Mouse (Mus musculus) hindbrain, embryonic 14.5 days (tissue): ENCODE data around the gene Aida. TPM values are rescaled to one million over a fixed set of nuclear protein-coding genes. Genes with fewer than 3 reads are reported as not detected.

ENCODE experiments used
- ATAC-seq: fragments of 200-750 bp; cut with Nextera tagmentation; 2 replicates; pipeline ENCODE4 v1.8.0; 2017; ENCODE audit warnings: moderate number of reproducible peaks, mild to moderate bottlenecking, moderate TSS enrichment, moderate library complexity; ENCODE audit not compliant: low FRiP score
- DNase-seq: peaks from one replicate; pipeline ENCODE4 v3.0.0-alpha.2; 2015; ENCODE audit warnings: low spot score
- H3K27ac ChIP-seq: fragments of 300-500 bp; sonication (generic); 2 replicates; pipeline ENCODE4 v1.5.1; 2014; ENCODE audit warnings: mild to moderate bottlenecking, moderate library complexity
- H3K27me3 ChIP-seq: fragments of 300-500 bp; sonication (generic); 2 replicates; pipeline ENCODE4 v1.6.1; 2014; ENCODE audit warnings: mild to moderate bottlenecking, low read length, mixed read lengths; ENCODE audit not compliant: control insufficient read depth, insufficient read depth
- H3K36me3 ChIP-seq: fragments of 300-500 bp; sonication (generic); replicated peaks from 2 replicates; pipeline ENCODE4 v1.6.1; 2014; ENCODE audit not compliant: control insufficient read depth, insufficient read depth
- H3K4me1 ChIP-seq: fragments of 300-500 bp; sonication (generic); replicated peaks from 2 replicates; pipeline ENCODE4 v1.6.1; 2014; ENCODE audit warnings: antibody characterized with exemption, low read length, mixed read lengths; ENCODE audit not compliant: control insufficient read depth, insufficient read depth
- H3K4me2 ChIP-seq: fragments of 300-500 bp; sonication (generic); replicated peaks from 2 replicates; pipeline ENCODE4 v1.6.1; 2014; ENCODE audit warnings: mild to moderate bottlenecking, moderate library complexity
- H3K4me3 ChIP-seq: fragments of 300-500 bp; sonication (generic); replicated peaks from 2 replicates; pipeline ENCODE4 v1.5.1; 2014; ENCODE audit warnings: mild to moderate bottlenecking, low read length
- H3K9ac ChIP-seq: fragments of 300-500 bp; sonication (generic); 2 replicates; pipeline ENCODE4 v1.6.1; 2014
- H3K9me3 ChIP-seq: fragments of 300-500 bp; sonication (generic); 2 replicates; pipeline ENCODE4 v1.6.1; 2016; ENCODE audit warnings: low read length; ENCODE audit not compliant: control insufficient read depth
- WGBS: fragments of 180-500 bp; shearing (Covaris S2); extraction: QIAGEN DNeasy Blood & Tissue Kit; methylation state at CpG from one replicate; pipeline ENCODE4 v1.1.7; 2014; 5-methylcytosine and 5-hydroxymethylcytosine counted together
- polyA plus RNA-seq: library from polyadenylated mRNA; unstranded; fragments of >200 nt; fragmentation: Nextera tagmentation; extraction: Ambion mirVana; gene quantifications from 2 replicates; pipeline ENCODE4 v1.2.1, GENCODE M21; 2014

Aida gene
- polyA plus RNA-seq, result 36.2 and 38.7 TPM in 2 replicates

- ATAC-seq, result peak; percentile 7; the same call in 1 of the 2 replicates
- Histone ChIP-seq H3K9ac (peak within 1 kb of the TSS; percentile 59), H3K9me3 (no peaks in the 10 kb centered on the region), H3K4me3 (peak within 1 kb of the TSS; percentile 47), H3K36me3 (peaks cover 24% of the 10 kb centered on the region), H3K27ac (peak within 1 kb of the TSS; percentile 79), H3K4me2 (peak within 1 kb of the TSS; percentile 56), H3K27me3 (no peaks in the 10 kb centered on the region), H3K4me1 (no peaks in the 10 kb centered on the region)
- no peak for DNase-seq
- 0% methylated on average over 23 of the region's 26 CpGs for WGBS
Measured at GRCm38 (mm10) chr1:183296465-183296864, at the start of gene Aida. Gene Aida, plus strand, starts transcription at chr1:183296590.

- no peak overlapping the region for H3K9ac ChIP-seq
- no peak overlapping the region for H3K4me3 ChIP-seq
- H3K36me3 ChIP-seq, result no peaks in the 10 kb centered on the region
- WGBS, result 33% methylated on average over 1 of the region's 1 CpGs
- peaks cover 11% of the 10 kb centered on the region for H3K4me1 ChIP-seq
- H3K4me2 ChIP-seq, result no peak overlapping the region
- H3K27me3 ChIP-seq, result no peaks in the 10 kb centered on the region
- H3K27ac ChIP-seq, result no peak overlapping the region
- no peaks in the 10 kb centered on the region for H3K9me3 ChIP-seq
- ATAC-seq (no peak), DNase-seq (no peak)
Measured at GRCm38 (mm10) chr1:183248144-183248543, 48.2 kb upstream of the Aida start.

- Histone ChIP-seq H3K9ac (no peak overlapping the region), H3K36me3 (no peaks in the 10 kb centered on the region), H3K4me3 (no peak overlapping the region), H3K9me3 (no peaks in the 10 kb centered on the region), H3K4me2 (no peak overlapping the region), H3K27me3 (no peaks in the 10 kb centered on the region), H3K27ac (no peak overlapping the region), H3K4me1 (peaks cover 11% of the 10 kb centered on the region)
- DNase-seq (no peak), ATAC-seq (no peak)
- 65% methylated on average over 4 of the region's 4 CpGs for WGBS
Measured at GRCm38 (mm10) chr1:183250612-183251011, 45.8 kb upstream of the Aida start.

- no peaks in the 10 kb centered on the region for H3K36me3 ChIP-seq
- ATAC-seq (no peak), DNase-seq (no peak)
- WGBS, result 81% methylated on average over 2 of the region's 2 CpGs
- H3K9ac ChIP-seq, result no peak overlapping the region
- H3K4me1 ChIP-seq, result peaks cover 11% of the 10 kb centered on the region
- no peaks in the 10 kb centered on the region for H3K27me3 ChIP-seq
- H3K9me3 ChIP-seq, result no peaks in the 10 kb centered on the region
- no peak overlapping the region for H3K4me3 ChIP-seq
- no peak overlapping the region for H3K4me2 ChIP-seq
- H3K27ac ChIP-seq, result no peak overlapping the region
Measured at GRCm38 (mm10) chr1:183251818-183252217, 44.6 kb upstream of the Aida start.

- DNase-seq (peak; percentile 71), ATAC-seq (peak; percentile 55; the same call in 1 of the 2 replicates)
- peaks cover 11% of the 10 kb centered on the region for H3K4me1 ChIP-seq
- 0 out of 2 replicates have a peak overlapping the region, but pooled peaks have one; percentile 13 for H3K9ac ChIP-seq
- no peak overlapping the region for H3K4me2 ChIP-seq
- no peaks in the 10 kb centered on the region for H3K27me3 ChIP-seq
- H3K4me3 ChIP-seq, result no peak overlapping the region
- 0 out of 2 replicates have a peak overlapping the region, but pooled peaks have one; percentile 17 for H3K27ac ChIP-seq
- no peaks in the 10 kb centered on the region for H3K36me3 ChIP-seq
- 29% methylated on average over 10 of the region's 10 CpGs for WGBS
- no peaks in the 10 kb centered on the region for H3K9me3 ChIP-seq
Measured at GRCm38 (mm10) chr1:183252574-183252973, 43.8 kb upstream of the Aida start.

GRCm38 (mm10) chr1:183264145-183265008 is 32.0 kb upstream of the Aida start:
- Histone ChIP-seq H3K4me3 (no peak overlapping the region), H3K27me3 (no peaks in the 10 kb centered on the region), H3K9me3 (no peaks in the 10 kb centered on the region), H3K4me1 (no peaks in the 10 kb centered on the region), H3K27ac (no peak overlapping the region), H3K36me3 (no peaks in the 10 kb centered on the region), H3K9ac (no peak overlapping the region), H3K4me2 (no peak overlapping the region)
- DNase-seq (no peak), ATAC-seq (no peak)
- WGBS, result 75% methylated on average over 13 of the region's 13 CpGs

- no peak overlapping the region for H3K4me3 ChIP-seq
- DNase-seq, result no peak
- no peaks in the 10 kb centered on the region for H3K36me3 ChIP-seq
- H3K27me3 ChIP-seq, result no peaks in the 10 kb centered on the region
- no peaks in the 10 kb centered on the region for H3K4me1 ChIP-seq
- H3K4me2 ChIP-seq, result no peak overlapping the region
- no peak overlapping the region for H3K27ac ChIP-seq
- H3K9me3 ChIP-seq, result no peaks in the 10 kb centered on the region
- WGBS, result 78% methylated on average over 14 of the region's 14 CpGs
- ATAC-seq, result no peak
- H3K9ac ChIP-seq, result no peak overlapping the region
Measured at GRCm38 (mm10) chr1:183265921-183266467, 30.4 kb upstream of the Aida start.

GRCm38 (mm10) chr1:183267666-183268065 is 28.7 kb upstream of the Aida start:
- Histone ChIP-seq H3K9me3 (no peaks in the 10 kb centered on the region), H3K9ac (no peak overlapping the region), H3K27ac (no peak overlapping the region), H3K4me2 (no peak overlapping the region), H3K4me1 (no peaks in the 10 kb centered on the region), H3K36me3 (no peaks in the 10 kb centered on the region), H3K4me3 (no peak overlapping the region), H3K27me3 (no peaks in the 10 kb centered on the region)
- DNase-seq, result no peak
- no peak for ATAC-seq
- 79% methylated on average over 6 of the region's 6 CpGs for WGBS

GRCm38 (mm10) chr1:183272867-183273818 is 23.2 kb upstream of the Aida start:
- H3K27me3 ChIP-seq, result no peaks in the 10 kb centered on the region
- no peak overlapping the region for H3K27ac ChIP-seq
- ATAC-seq (no peak), DNase-seq (peak; percentile 74)
- H3K36me3 ChIP-seq, result peaks cover 16% of the 10 kb centered on the region
- no peak overlapping the region for H3K4me3 ChIP-seq
- no peak overlapping the region for H3K9ac ChIP-seq
- H3K4me1 ChIP-seq, result no peaks in the 10 kb centered on the region
- H3K9me3 ChIP-seq, result no peaks in the 10 kb centered on the region
- no peak overlapping the region for H3K4me2 ChIP-seq
- WGBS, result 65% methylated on average over 10 of the region's 10 CpGs
